Mouse (Mus musculus) spleen, adult 2 months (tissue): ENCODE measurements around the gene Krt75. TPM values are rescaled to one million over a fixed set of nuclear protein-coding genes. Genes with fewer than 3 reads are reported as not detected.

Source experiments
- DNase-seq, 2 experiments: peaks; one replicate each; pipeline versions ENCODE4 v3.0.0 to v3.0.0-alpha.2; 2012 to 2021; ENCODE audit warnings: low spot score in 2 of 2, low read depth in 1 of 2
- H3K27ac ChIP-seq: fragments of 200-500 bp; 2 replicates; pipeline ENCODE4 v1.5.1; 2012; ENCODE audit warnings: low read length, inconsistent platforms; ENCODE audit not compliant: insufficient read depth
- H3K27me3 ChIP-seq: fragments of 200-500 bp; 2 replicates; pipeline ENCODE4 v1.6.1; 2012; ENCODE audit warnings: mild to moderate bottlenecking, moderate library complexity, low read length, inconsistent platforms; ENCODE audit not compliant: control insufficient read depth, insufficient read depth
- H3K36me3 ChIP-seq: fragments of 200-500 bp; 2 replicates; pipeline ENCODE4 v1.6.1; 2012; ENCODE audit warnings: mild to moderate bottlenecking, low read length, inconsistent platforms; ENCODE audit not compliant: control insufficient read depth, insufficient read depth
- H3K4me1 ChIP-seq: fragments of 200-500 bp; 2 replicates; pipeline ENCODE4 v1.6.1; 2011; ENCODE audit warnings: inconsistent platforms; ENCODE audit not compliant: control insufficient read depth, insufficient read depth, insufficient read length
- H3K4me3 ChIP-seq: fragments of 200-500 bp; 2 replicates; pipeline ENCODE4 v1.5.1; 2011; ENCODE audit warnings: mild to moderate bottlenecking, inconsistent platforms; ENCODE audit not compliant: insufficient read depth, insufficient read length; ENCODE audit errors: extremely low read depth
- CTCF ChIP-seq: fragments of 200-500 bp; IDR thresholded peaks from 2 replicates; pipeline ENCODE4 v1.5.1; 2011; ENCODE audit warnings: mild to moderate bottlenecking, inconsistent platforms; ENCODE audit not compliant: insufficient read depth, insufficient read length, insufficient replicate concordance; ENCODE audit errors: extremely low read depth
- POLR2A ChIP-seq: fragments of 200-500 bp; IDR thresholded peaks from 2 replicates; pipeline ENCODE4 v1.6.1; 2011; ENCODE audit warnings: low read depth, low read length, inconsistent platforms
- WGBS: fragments of 180-500 bp; shearing (Covaris S2); methylation state at CpG from one replicate; pipeline ENCODE4 v1.1.7; 2018; 5-methylcytosine and 5-hydroxymethylcytosine counted together
- polyA plus RNA-seq: library from polyadenylated mRNA; depleted of rRNA; stranded (reverse); fragments of >200 nt; gene quantifications from 2 replicates; pipeline ENCODE4 v1.2.3, GENCODE M21; 2012

Gene Krt75
- polyA plus RNA-seq, 1 experiment: not detected

DNA sequence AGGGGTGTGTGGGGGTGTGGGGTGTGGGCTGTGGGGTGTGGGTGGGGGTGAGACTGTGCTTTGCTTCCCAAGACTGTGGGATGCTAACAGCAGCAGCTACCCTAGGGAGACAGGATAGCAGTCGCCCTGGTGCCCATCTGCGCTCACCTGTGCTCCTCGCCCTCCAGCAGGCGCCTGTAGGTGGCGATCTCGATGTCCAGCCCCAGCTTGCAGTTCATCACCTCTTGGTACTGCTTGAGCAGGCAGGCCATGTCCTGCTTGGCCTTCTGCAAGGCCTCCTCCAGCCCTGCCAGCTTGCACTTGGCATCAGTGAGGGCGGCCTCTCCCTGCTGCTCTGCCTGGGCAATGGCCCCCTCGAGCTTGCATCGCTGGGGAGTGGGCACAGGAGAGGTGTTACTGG, 31.2 kb downstream of the Krt75 start:
- 63% methylated on average over 9 of the region's 9 CpGs for WGBS

DNA sequence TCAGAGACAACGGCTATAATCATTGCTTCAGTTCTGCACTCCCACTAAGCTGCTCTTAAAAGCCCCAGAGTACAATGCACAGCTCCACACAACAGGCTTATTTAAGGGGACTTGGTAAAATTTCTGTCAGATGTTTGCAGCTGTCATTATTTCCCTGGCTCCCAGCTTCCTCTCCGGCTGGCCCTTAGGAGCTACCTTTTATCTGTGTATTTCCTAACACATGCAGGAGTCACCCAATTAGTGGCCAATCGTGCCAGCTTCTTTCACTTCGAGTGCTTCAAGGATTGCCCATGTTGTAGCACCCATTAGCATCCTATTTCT, 35.2 kb downstream of the Krt75 start:
- WGBS: 68% methylated on average over 4 of the region's 4 CpGs

More for the DNA sequence above, 31.2 kb downstream of the Krt75 start:
- no peaks in the 10 kb centered on the region for H3K4me1 ChIP-seq
- no peak for DNase-seq
- H3K27ac ChIP-seq: no peak overlapping the region
- H3K36me3 ChIP-seq: no peaks in the 10 kb centered on the region
- H3K27me3 ChIP-seq: no peaks in the 10 kb centered on the region
- H3K4me3 ChIP-seq: no peak overlapping the region
- no peak for TF ChIP-seq POLR2A
- TF ChIP-seq CTCF: no peak

DNA sequence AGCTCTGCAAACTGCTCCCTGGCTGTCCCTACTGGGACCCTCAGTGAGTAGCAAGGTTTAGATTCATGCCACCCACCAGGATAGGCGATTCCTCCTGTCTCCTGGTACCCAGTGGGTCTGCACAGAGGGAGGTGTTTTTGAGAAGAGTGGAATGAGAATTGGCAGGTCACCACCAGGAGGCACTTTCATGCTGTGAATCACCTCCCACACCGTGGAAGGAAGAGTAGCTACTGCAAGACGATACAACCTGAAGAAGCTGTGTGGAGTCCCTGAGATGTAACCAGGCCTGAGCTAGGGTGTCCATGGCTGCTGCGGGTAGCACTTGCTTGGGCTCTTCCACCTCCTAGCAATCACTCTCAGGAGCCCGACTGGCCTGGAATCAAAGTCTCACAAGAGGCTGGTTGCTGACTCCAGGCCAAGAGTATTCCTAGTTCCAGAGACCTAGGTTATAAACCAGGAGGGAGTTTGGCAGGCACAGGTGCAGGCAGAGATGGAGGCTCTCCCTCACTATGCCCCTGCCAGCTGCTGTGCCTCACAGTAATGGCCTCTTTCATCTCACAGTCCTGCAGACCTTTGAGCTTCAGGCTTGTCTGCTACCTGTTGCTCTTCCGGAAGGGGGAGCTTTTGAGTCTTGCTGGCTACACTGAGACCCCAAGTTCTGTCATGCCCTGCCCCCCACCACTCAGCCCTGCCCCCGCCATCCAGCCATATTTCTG, 35.7 kb downstream of the Krt75 start:
- Histone ChIP-seq H3K4me3 (no peak overlapping the region), H3K27me3 (no peaks in the 10 kb centered on the region), H3K36me3 (no peaks in the 10 kb centered on the region), H3K4me1 (no peaks in the 10 kb centered on the region), H3K27ac (no peak overlapping the region)
- 36% methylated on average over 7 of the region's 7 CpGs for WGBS
- DNase-seq: no peak
- TF ChIP-seq POLR2A: no peak

More for the DNA sequence above, 35.2 kb downstream of the Krt75 start:
- H3K27ac ChIP-seq: no peak overlapping the region
- no peaks in the 10 kb centered on the region for H3K27me3 ChIP-seq
- DNase-seq: no peak
- no peaks in the 10 kb centered on the region for H3K36me3 ChIP-seq
- H3K4me3 ChIP-seq: no peak overlapping the region
- TF ChIP-seq POLR2A (no peak), CTCF (no peak)
- no peaks in the 10 kb centered on the region for H3K4me1 ChIP-seq

DNA sequence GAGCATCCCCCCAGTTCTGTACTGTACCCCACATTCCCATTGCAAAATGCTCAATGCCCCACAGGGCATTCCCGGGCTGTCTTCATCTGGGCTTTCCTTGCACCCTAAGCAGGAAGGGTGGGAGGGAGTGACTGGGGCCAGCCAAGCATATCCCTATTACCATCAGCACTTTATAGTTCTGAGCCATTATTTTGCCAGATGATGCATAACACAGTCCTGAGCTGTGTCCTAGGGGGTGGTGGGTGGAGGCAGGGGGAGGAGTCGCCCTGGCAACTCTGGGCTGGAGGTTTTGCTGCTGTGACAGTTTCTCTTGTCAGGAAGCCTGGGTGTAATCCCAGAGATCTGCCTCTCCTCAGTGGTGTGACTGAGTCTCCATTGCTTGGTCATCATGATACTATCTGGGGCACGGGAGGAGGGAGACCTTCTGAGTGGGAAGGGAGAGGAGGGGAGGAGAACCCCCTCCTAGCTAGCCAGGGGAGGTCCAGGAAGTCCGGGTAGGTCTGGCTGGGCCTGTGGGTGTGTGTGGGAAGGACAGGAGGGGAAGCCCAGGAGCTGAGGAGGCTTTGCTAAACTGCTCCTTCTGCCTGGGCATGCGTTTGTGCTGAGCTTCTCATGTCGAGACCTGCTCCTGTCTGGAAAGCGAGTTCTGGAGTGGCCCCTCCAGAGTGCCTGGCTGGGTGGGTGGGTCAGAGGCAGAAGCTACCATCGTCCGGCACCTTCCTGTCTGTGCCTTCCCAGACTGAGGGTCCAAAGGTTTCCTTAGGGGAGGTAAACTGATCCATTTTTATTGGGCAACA, 37.5 kb downstream of the Krt75 start:
- DNase-seq: no peak
- Histone ChIP-seq H3K36me3 (no peaks in the 10 kb centered on the region), H3K4me1 (no peaks in the 10 kb centered on the region), H3K4me3 (no peak overlapping the region), H3K27ac (no peak overlapping the region), H3K27me3 (no peaks in the 10 kb centered on the region)
- TF ChIP-seq POLR2A: no peak
- TF ChIP-seq CTCF: no peak
- 41% methylated on average over 9 of the region's 9 CpGs for WGBS

DNA sequence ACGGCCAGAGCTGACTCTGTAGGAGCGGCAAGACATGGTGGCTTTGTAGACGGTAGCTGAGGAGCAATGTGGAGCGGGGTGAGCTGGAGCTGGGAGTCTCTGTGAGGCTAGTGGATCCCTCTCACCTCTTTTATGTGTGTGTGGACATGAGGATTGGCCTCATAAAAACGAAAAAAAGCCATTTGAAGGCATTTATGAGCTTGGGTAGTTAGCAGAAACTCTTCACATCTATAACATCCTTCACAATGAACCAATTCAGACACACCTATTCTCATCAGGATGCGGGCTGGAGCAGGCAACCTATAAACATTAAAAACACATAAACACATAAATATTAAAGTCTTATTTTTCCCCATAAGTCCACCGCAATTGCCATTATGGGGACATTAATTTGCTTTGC, 41.0 kb downstream of the Krt75 start, which contains the start of gene Krt84:
Gene Krt84, minus strand, starts transcription at position 101 of the 400 bp plus-strand sequence.
- TF ChIP-seq POLR2A: no peak
- no peak for TF ChIP-seq CTCF
- no peak for DNase-seq
- H3K36me3 ChIP-seq: no peaks in the 10 kb centered on the region
- no peaks in the 10 kb centered on the region for H3K27me3 ChIP-seq
- H3K4me1 ChIP-seq: no peaks in the 10 kb centered on the region
- WGBS: 84% methylated on average over 7 of the region's 7 CpGs
- H3K4me3 ChIP-seq: no peak within 1 kb of the TSS
- no peak within 1 kb of the TSS for H3K27ac ChIP-seq

DNA sequence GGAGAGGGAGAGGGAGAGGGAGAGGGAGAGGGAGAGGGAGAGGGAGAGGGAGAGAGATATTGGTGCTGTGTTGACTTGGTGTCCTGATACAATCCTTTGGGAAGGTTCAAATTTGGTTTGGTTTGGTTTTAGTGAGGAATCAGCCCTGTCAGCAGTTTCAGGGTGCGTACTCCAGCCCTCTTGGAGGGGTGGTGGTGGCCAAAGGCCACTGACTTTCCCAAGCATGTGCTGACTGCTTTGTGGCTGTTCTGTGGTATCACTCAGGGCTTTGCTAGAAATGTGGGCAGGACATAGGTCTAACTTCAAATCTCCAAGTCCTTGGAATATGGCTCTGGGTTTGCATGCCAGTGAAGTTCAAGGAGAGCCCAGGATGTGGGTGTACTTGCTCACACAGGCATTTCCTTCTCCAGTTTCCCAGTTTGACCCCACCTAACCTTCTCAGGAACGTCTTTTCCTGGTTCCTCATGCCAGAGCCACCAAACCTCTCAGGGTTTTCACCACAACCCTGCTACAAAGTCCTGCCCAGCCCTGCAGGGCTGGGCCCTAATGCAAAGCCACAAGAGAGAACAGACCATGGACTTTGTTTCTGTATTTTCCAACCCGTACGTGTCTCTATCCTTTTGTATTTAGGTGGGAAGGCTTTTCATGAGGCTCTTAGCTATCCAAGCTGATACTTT, 51.0 kb downstream of the Krt75 start:
- no peak for DNase-seq
- H3K27me3 ChIP-seq: no peaks in the 10 kb centered on the region
- no peak overlapping the region for H3K27ac ChIP-seq

More for the DNA sequence above, 51.0 kb downstream of the Krt75 start:
- 58% methylated on average over 4 of the region's 4 CpGs for WGBS
- H3K4me1 ChIP-seq: no peaks in the 10 kb centered on the region
- TF ChIP-seq CTCF: no peak
- H3K4me3 ChIP-seq: no peak overlapping the region
- H3K36me3 ChIP-seq: no peaks in the 10 kb centered on the region
